In the genomic region with DNA sequence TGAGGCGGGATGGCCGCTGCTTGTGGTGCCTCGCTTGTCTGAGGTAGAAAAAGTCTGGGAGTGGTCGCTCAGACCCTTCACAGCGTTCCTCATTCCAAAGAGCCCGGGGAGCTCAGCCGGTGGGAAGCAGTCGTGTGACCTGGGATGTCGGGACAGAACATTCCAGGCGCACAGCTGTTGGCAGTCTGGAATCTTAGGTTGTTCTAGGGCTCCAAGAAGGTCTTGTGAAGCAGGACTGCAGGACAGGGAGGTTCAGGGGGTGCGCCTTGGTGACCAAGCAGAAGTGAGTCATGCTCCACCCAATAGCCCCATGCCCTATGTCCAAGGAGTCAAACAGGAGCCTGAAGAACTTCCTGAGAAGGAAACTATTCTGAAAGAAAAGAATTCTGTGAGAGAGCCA, we compare ENCODE assay signal across 10 mouse cellular contexts. TPM values are rescaled to one million over a fixed set of nuclear protein-coding genes. Genes with fewer than 3 reads are reported as not detected.
A peak's percentile ranks its signal among the peaks of the same experiment; 100 is the strongest.
DNase-seq lines count a peak whose midpoint lies in the region; ATAC-seq and TF ChIP-seq lines count a peak whose summit lies in the region.
"Had no signal": no experiment of that assay in that cellular context is flagged by ENCODE, and none has a peak within 500 bp of the region (broad histone marks: within the 10 kb centered on the region; RNA-seq: fewer than 3 reads in every experiment).

No protein-coding gene starts in this region.

- 3% methylated on average over 11 of the region's 11 CpGs for WGBS in liver, embryonic 13.5 days (ENCODE audit: insufficient replicate concordance)

- no peaks in the 10 kb centered on the region for H3K27me3 ChIP-seq in testis, adult 2 months (ENCODE audit: control insufficient read depth, insufficient read depth, low read length)
- H3K27me3 ChIP-seq in liver, embryonic 13.5 days, result peaks cover 10% of the 10 kb centered on the region

- ATAC-seq in frontal cortex, adult (ENCODE audit: low TSS enrichment), result peak; percentile 46
- peak; percentile 35; the same call in 1 of the 2 replicates for ATAC-seq in liver, embryonic 13.5 days (ENCODE audit: low read depth)

- DNase-seq in frontal cortex, postnatal 25 days (ENCODE audit: low spot score in 2 of 2), result no peak
- no peak for DNase-seq in testis, postnatal 10 days (ENCODE audit: low spot score)
- no peak for DNase-seq in liver, embryonic 13.5 days
- no peak for DNase-seq in retina, postnatal 1 day
- DNase-seq in gastrocnemius, adult 18-20 months (ENCODE audit: low spot score), result no peak
- no peak for DNase-seq in T-cell, adult 2 months (ENCODE audit: low spot score)

- H3K9ac ChIP-seq in liver, embryonic 13.5 days, result no peak overlapping the region

- peak overlapping the region; percentile 55 for H3K27ac ChIP-seq in testis, adult 2 months (ENCODE audit: control insufficient read depth, insufficient read depth, low read depth, low read length)
- H3K27ac ChIP-seq in liver, embryonic 13.5 days, result no peak overlapping the region

- no peaks in the 10 kb centered on the region for H3K36me3 ChIP-seq in testis, adult 2 months (ENCODE audit: control insufficient read depth, insufficient read depth, low read length)
- H3K36me3 ChIP-seq in liver, embryonic 13.5 days, result no peaks in the 10 kb centered on the region

- TF ChIP-seq CTCF in testis, adult 2 months (IDR thresholded peaks at IDR 0.05; ENCODE audit: control insufficient read depth, insufficient read depth, insufficient replicate concordance, low read depth, low read length), result no peak

- peak overlapping the region; percentile 70 for H3K4me2 ChIP-seq in liver, embryonic 13.5 days

- H3K9me3 ChIP-seq in liver, embryonic 13.5 days (replicated peaks), result no peaks in the 10 kb centered on the region

- peak overlapping the region; percentile 74 for H3K4me3 ChIP-seq in testis, adult 2 months (ENCODE audit: control insufficient read depth, low read depth, low read length)
- H3K4me3 ChIP-seq in liver, embryonic 13.5 days (replicated peaks), result peak overlapping the region; percentile 43

- peaks cover 5% of the 10 kb centered on the region for H3K4me1 ChIP-seq in testis, adult 2 months (ENCODE audit: control insufficient read depth, insufficient read depth, low read length)
- H3K4me1 ChIP-seq in liver, embryonic 13.5 days (replicated peaks), result peaks cover 6% of the 10 kb centered on the region

- no peak; the same call in 1 of the 2 replicates for TF ChIP-seq POLR2A in testis, adult 2 months (IDR thresholded peaks at IDR 0.05; ENCODE audit: control insufficient read depth, low read depth, low read length)

RNA-seq across cellular contexts. Expression of a gene that starts 0.3 kb away (rescaled TPM):
- polyA plus RNA-seq in testis, adult 2 months (2012; rRNA removed), result 0.34 and 0.67 TPM in 2 replicates
- not detected in 2 replicates for polyA plus RNA-seq in liver, embryonic 13.5 days (2015; fragmentation: Nextera tagmentation; extraction: Ambion mirVana)
- not detected for total RNA-seq in gastrocnemius, adult 18-20 months (2021)

RNA-seq across cellular contexts. Expression of a gene that starts 19.8 kb away (rescaled TPM):
- polyA plus RNA-seq in testis, adult 2 months (2012; rRNA removed), result not detected in 2 replicates
- polyA plus RNA-seq in liver, embryonic 13.5 days (2015; fragmentation: Nextera tagmentation; extraction: Ambion mirVana), result 0.15 and 0.20 TPM in 2 replicates
- not detected for total RNA-seq in gastrocnemius, adult 18-20 months (2021)
- total RNA-seq: neutrophil, adult 5-6 weeks had no signal
- polyA plus RNA-seq: C2C12 had no signal
